Mouse (Mus musculus) spleen, adult 18-20 months (tissue): ENCODE results near the gene Btbd16.

ENCODE experiments used
- DNase-seq, 2 experiments: peaks; one replicate each; pipeline ENCODE4 v3.0.0; 2022; ENCODE audit warnings: mixed read lengths in 2 of 2

Gene Btbd16

GRCm38 (mm10) chr7:130865613-130866591, 92.0 kb downstream of the Btbd16 start, which contains the start of gene Plekha1:
TSS of gene Plekha1 (plus strand) at chr7:130865756.
- DNase-seq = peak; percentile 92 to 96

- DNase-seq = no peak
These were observed 92.8 kb downstream of the Btbd16 start for GRCm38 (mm10) chr7:130866640-130867039.

DNA sequence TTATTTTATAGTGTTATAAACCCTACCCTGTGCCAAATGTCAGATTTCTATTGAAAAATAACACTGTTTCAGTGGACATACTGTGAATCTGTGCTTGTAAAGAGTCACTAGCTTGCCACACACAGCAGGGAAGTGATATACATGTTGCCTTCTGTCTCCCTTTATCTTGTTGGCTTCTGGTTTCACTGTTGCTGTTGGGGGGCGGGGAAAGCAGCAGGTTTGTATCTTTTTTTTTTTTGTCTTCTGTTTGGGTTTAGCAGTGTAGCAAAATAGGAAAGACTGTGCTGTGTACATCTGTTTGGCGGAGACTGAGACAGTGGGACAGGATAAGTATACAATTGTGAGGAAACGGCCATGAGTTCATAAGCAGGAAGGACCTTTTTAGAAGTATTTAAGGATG, 93.4 kb downstream of the Btbd16 start:
- no peak for DNase-seq
